Mouse (Mus musculus) forebrain, embryonic 16.5 days (tissue): Measurements from ENCODE around the gene Gart. TPM values are rescaled to one million over a fixed set of nuclear protein-coding genes. Genes with fewer than 3 reads are reported as not detected.

Source experiments
- polyA plus RNA-seq: library from polyadenylated mRNA; unstranded; fragments of >200 nt; fragmentation: Nextera tagmentation; extraction: Ambion mirVana; gene quantifications from 2 replicates; pipeline ENCODE4 v1.2.1, GENCODE M21; 2015

The Gart gene
- polyA plus RNA-seq, 1 experiment from 2014 or later = 81.4 TPM

Other genes starting within 250 kb of the Gart start
- gene Il10rb, start 240.8 kb downstream of the Gart start, polyA plus RNA-seq = 8.9 and 10.7 TPM in 2 replicates
- gene Ifnar1, start 161.7 kb downstream of the Gart start, polyA plus RNA-seq = 55.9 and 56.1 TPM in 2 replicates
- 118 and 124 TPM in 2 replicates for gene Ifngr2, start 99.9 kb downstream of the Gart start, polyA plus RNA-seq
- 93.8 and 101 TPM in 2 replicates for gene Tmem50b, start 49.2 kb downstream of the Gart start, polyA plus RNA-seq
- gene Dnajc28, start 27.9 kb downstream of the Gart start, polyA plus RNA-seq = 6.9 and 8.5 TPM in 2 replicates
- gene Son, start 554 bp upstream of the Gart start, polyA plus RNA-seq = 129 and 134 TPM in 2 replicates
- 19.8 and 23.8 TPM in 2 replicates for gene Donson, start 41.8 kb upstream of the Gart start, polyA plus RNA-seq
- 106 and 111 TPM in 2 replicates for gene Cryzl1, start 82.0 kb upstream of the Gart start, polyA plus RNA-seq
- gene Itsn1, start 82.3 kb upstream of the Gart start, polyA plus RNA-seq = 86.3 and 94.3 TPM in 2 replicates